Mouse (Mus musculus) bone marrow macrophage, adult 2 months (primary cell): ENCODE data around the gene Ccdc117. TPM values are rescaled to one million over a fixed set of nuclear protein-coding genes. Genes with fewer than 3 reads are reported as not detected.
"Not testable (repeated sequence)": the region's sequence is repeated elsewhere in the genome, so short reads cannot be mapped to it uniquely, and the experiment has no call there.

Experiments
- H3K27ac ChIP-seq: 2 replicates; pipeline ENCODE4 v1.5.1; 2012; ENCODE audit warnings: low read depth, low read length; ENCODE audit not compliant: insufficient read depth
- H3K4me1 ChIP-seq: 2 replicates; pipeline ENCODE4 v1.6.1; 2012; ENCODE audit warnings: low read length; ENCODE audit not compliant: control insufficient read depth, insufficient read depth
- H3K4me3 ChIP-seq: 2 replicates; pipeline ENCODE4 v1.5.1; 2012; ENCODE audit warnings: mild to moderate bottlenecking, low read length, moderate library complexity; ENCODE audit not compliant: insufficient read depth
- CTCF ChIP-seq: IDR thresholded peaks from 2 replicates; pipeline ENCODE4 v1.5.1; 2012; ENCODE audit warnings: low read depth, mild to moderate bottlenecking, low read length, moderate library complexity
- POLR2A ChIP-seq: IDR thresholded peaks from 2 replicates; pipeline ENCODE4 v1.6.1; 2012; ENCODE audit warnings: mild to moderate bottlenecking, low read depth, low read length, borderline replicate concordance
- polyA plus RNA-seq: library from polyadenylated mRNA; stranded (reverse); fragments of >200 nt; gene quantifications from 2 replicates; pipeline ENCODE4 v1.2.4, GENCODE M21; 2012; ENCODE audit not compliant: missing spikeins, insufficient read depth, insufficient read length

The Ccdc117 gene
- polyA plus RNA-seq, 1 experiment, result 13.6 TPM

GRCm38 (mm10) chr11:5496559-5497248, 45.3 kb downstream of the Ccdc117 start:
- TF ChIP-seq POLR2A (no peak), CTCF (no peak)
- Histone ChIP-seq H3K4me3 (no peak overlapping the region), H3K4me1 (peaks cover 8% of the 10 kb centered on the region), H3K27ac (no peak overlapping the region)

DNA sequence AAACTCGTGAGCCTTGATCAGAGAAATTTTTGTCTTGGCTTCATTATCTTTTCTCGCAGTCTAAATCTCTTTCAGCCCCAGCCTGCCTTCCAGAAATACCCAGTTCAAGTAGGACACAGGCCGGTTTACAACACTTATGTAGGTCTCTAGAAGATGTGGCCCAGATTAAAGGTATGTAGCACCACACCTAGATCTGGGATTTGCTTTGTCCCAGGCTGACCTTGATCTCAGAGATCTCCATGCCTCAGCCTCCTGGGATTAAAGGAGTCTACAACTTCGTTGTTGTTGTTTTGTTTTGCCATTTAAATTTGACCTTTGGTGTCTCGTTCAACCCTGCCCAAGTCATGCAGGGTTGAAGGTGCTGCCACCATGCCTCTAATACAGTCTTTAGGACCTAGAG, 46.1 kb downstream of the Ccdc117 start:
- Histone ChIP-seq H3K4me3 (no peak overlapping the region), H3K4me1 (peaks cover 9% of the 10 kb centered on the region; the same call in 1 of the 2 replicates), H3K27ac (no peak overlapping the region)
- no peak for TF ChIP-seq CTCF
- TF ChIP-seq POLR2A, result no peak

DNA sequence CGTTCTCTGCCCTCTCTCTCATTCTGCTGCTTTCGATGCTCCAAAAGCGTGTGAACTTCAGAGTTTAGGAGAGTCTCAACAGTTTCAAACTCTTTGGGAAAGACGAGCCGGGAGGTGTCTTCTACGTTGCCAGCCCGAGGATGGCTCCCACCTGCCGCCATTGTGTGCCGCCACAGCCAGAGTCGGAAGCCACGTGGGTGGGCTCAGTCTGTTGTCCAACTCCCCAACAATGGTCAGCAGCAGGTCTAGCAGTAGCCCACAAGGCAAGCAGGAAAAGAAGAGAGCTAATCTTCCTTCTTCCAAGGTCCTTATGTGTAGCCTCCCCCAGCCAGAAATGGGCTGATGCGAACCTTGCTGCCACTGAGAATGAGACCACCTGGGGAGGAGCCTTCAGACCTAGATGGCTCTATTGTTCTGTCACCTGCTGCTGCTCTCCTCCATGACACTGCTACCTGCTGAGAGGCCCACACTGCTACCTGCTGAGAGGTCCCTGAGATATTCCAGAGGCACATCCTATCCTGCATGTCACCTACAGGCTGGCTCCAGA, 46.6 kb downstream of the Ccdc117 start:
- TF ChIP-seq POLR2A (no peak), CTCF (no peak)
- Histone ChIP-seq H3K4me3 (no peak overlapping the region), H3K27ac (no peak overlapping the region), H3K4me1 (peaks cover 9% of the 10 kb centered on the region; the same call in 1 of the 2 replicates)

DNA sequence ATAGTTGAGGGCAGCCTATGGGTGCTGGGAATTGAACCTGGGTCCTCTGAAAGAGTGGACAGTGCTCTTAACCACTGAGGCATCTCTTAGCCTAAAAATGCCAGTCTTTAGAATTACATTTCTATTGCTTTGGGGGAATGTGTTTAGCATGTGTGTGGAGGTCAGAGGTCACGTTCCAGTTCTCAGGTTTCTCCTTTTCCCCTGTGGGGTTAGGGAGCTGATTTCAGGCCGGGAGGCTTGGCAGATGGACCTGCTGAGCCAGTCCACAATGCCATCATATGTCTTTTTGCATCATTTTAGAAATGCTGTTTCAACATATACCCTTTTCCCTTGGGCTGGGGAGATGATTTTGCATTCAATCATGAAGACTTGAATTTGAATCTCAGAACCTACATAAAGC, 48.1 kb downstream of the Ccdc117 start:
- peaks cover 5% of the 10 kb centered on the region; the same call in 1 of the 2 replicates for H3K4me1 ChIP-seq
- H3K4me3 ChIP-seq, result no peak overlapping the region
- TF ChIP-seq CTCF (no peak), POLR2A (no peak)
- H3K27ac ChIP-seq, result no peak overlapping the region

DNA sequence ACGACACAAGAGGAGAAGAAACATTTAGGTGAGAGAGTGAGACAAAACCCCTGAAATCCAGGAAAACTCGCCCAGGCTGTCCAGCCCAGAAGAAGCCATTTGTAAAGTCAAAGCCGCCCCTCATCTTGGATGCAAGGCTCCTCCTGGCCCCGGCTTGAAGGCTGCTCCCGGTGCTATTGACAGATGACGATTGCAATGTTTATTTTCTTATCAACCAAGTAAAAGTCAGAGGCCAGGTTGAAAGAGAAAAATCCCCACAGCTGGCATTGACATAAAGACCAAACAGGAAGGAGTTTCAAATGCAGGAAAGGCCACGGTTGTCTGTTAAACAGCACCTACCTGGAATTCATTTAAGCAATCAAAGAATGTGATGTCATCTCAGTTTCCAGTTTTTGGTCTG, 50.1 kb downstream of the Ccdc117 start:
- Histone ChIP-seq H3K4me3 (no peak overlapping the region), H3K27ac (no peak overlapping the region), H3K4me1 (peaks cover 4% of the 10 kb centered on the region)
- TF ChIP-seq POLR2A (no peak), CTCF (no peak)

DNA sequence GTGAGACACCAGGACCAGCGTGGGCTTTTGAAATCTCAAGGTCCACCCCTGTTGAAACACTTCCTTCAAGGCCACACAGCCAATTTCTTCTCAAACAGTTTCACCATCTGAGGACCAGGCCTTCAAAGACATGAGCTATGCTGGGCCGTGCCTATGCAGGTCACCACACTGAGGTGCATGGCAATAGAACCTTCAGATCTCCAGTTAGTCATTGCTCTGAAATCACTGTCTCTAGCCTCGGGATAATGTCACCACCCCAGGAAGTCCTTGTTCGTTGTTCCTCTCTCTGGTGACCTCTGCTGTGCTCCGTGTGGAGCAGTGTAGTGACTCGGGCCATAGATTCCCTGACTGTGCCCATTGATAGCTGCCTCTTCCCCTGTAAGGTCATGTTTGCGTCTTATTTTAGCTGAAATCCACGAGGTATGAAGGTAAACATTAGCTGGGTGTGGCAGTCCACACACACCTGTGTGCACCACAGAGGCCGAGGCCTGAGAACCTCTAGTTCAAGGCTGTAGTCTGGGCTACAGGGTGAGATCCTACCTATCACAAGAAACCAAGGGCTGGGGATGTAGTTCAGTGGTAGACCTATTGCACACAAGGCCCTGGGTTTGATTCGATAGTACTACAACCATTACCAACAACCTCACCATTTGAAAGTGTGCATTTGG, 50.9 kb downstream of the Ccdc117 start:
- Histone ChIP-seq H3K4me3 (no peak overlapping the region), H3K27ac (no peak overlapping the region), H3K4me1 (peaks cover 7% of the 10 kb centered on the region)
- no peak for TF ChIP-seq CTCF
- TF ChIP-seq POLR2A, result no peak

- not testable (repeated sequence) for H3K27ac ChIP-seq
These were observed 52.6 kb downstream of the Ccdc117 start for GRCm38 (mm10) chr11:5489433-5489832.

GRCm38 (mm10) chr11:5485193-5486011, 56.6 kb downstream of the Ccdc117 start:
- TF ChIP-seq POLR2A (no peak), CTCF (peak; percentile 80)
- Histone ChIP-seq H3K27ac (peak overlapping the region; percentile 23), H3K4me3 (peak overlapping the region; percentile 64), H3K4me1 (peaks cover 5% of the 10 kb centered on the region)

More at GRCm38 (mm10) chr11:5489433-5489832, 52.6 kb downstream of the Ccdc117 start:
- H3K4me1 ChIP-seq, H3K4me3 ChIP-seq: not testable (repeated sequence)

GRCm38 (mm10) chr11:5482581-5482980, 59.4 kb downstream of the Ccdc117 start:
- Histone ChIP-seq H3K4me1 (peaks cover 5% of the 10 kb centered on the region), H3K4me3 (no peak overlapping the region), H3K27ac (no peak overlapping the region)
- TF ChIP-seq CTCF, result no peak
- TF ChIP-seq POLR2A, result no peak

Other genes with a start within 250 kb of the Ccdc117 start
- 2.2 and 2.4 TPM in 2 replicates for gene Znrf3, start 97.3 kb downstream of the Ccdc117 start, polyA plus RNA-seq
- 133 and 140 TPM in 2 replicates for gene Xbp1, start 21.5 kb downstream of the Ccdc117 start, polyA plus RNA-seq
- gene Ankrd36, start 27.5 kb upstream of the Ccdc117 start, polyA plus RNA-seq, result not detected in 2 replicates
- gene Mrps24, start 173.5 kb upstream of the Ccdc117 start, polyA plus RNA-seq, result 58.6 and 67.8 TPM in 2 replicates
- 9.8 and 17.3 TPM in 2 replicates for gene Urgcp, start 220.2 kb upstream of the Ccdc117 start, polyA plus RNA-seq
- 59.1 and 61.9 TPM in 2 replicates for gene Dbnl, start 246.3 kb upstream of the Ccdc117 start, polyA plus RNA-seq